ENCODE assay signal across 28 mouse cellular contexts in genomic region chr9:104594979-104595378, GRCm38 (mm10). TPM values are rescaled to one million over a fixed set of nuclear protein-coding genes. Genes with fewer than 3 reads are reported as not detected.
DNase-seq lines count a peak whose midpoint lies in the region; ATAC-seq and TF ChIP-seq lines count a peak whose summit lies in the region.
"Had no signal": no experiment of that assay in that cellular context is flagged by ENCODE, and none has a peak within 500 bp of the region (broad histone marks: within the 10 kb centered on the region; RNA-seq: fewer than 3 reads in every experiment).

No protein-coding gene starts in this region.

- no peak overlapping the region for H3K9ac ChIP-seq in forebrain, embryonic 15.5 days (replicated peaks)
- H3K9ac ChIP-seq in stomach, embryonic 14.5 days (replicated peaks; ENCODE audit: low read depth, low read length) = no peak overlapping the region
- no peak overlapping the region for H3K9ac ChIP-seq in stomach, postnatal 0 days (ENCODE audit: low read length)
- H3K9ac ChIP-seq: forebrain, embryonic 13.5 days; heart, embryonic 12.5 days; kidney, embryonic 15.5 days; liver, embryonic 13.5 days; midbrain, embryonic 12.5 days; stomach, embryonic 15.5 days had no signal

- no peak for DNase-seq in forebrain, embryonic 10.5 days (ENCODE audit: extremely low spot score, low spot score)
- peak; percentile 8 for DNase-seq in left cerebral cortex, postnatal 4 days
- DNase-seq in left cerebral cortex, adult 8-10 months (ENCODE audit: low spot score in 2 of 2) = no peak
- no peak for DNase-seq in stomach, postnatal 0 days (ENCODE audit: low spot score)
- no peak for DNase-seq in frontal cortex, adult 2 months (ENCODE audit: extremely low spot score in 1 of 2, low spot score in 1 of 2)
- DNase-seq in retina, embryonic 14.5 days (ENCODE audit: low spot score) = no peak
- DNase-seq: adrenal gland, adult 8-10 months; gastrocnemius, adult 2 months; heart, adult 2 months; liver, embryonic 13.5 days; lung, adult 18-20 months; retina, postnatal 1 day; right cerebral cortex, postnatal 14 days; thymus, postnatal 14 days had no signal

- no peaks in the 10 kb centered on the region for H3K36me3 ChIP-seq in forebrain, embryonic 15.5 days
- no peaks in the 10 kb centered on the region for H3K36me3 ChIP-seq in forebrain, embryonic 10.5 days (replicated peaks)
- no peaks in the 10 kb centered on the region for H3K36me3 ChIP-seq in stomach, embryonic 14.5 days (ENCODE audit: control insufficient read depth, insufficient read depth, low read length)
- no peaks in the 10 kb centered on the region for H3K36me3 ChIP-seq in stomach, postnatal 0 days (ENCODE audit: control insufficient read depth, insufficient read depth, low read length)
- H3K36me3 ChIP-seq: G1E; heart, embryonic 12.5 days; kidney, embryonic 15.5 days; liver, embryonic 13.5 days; midbrain, embryonic 12.5 days; stomach, embryonic 15.5 days had no signal

- intact Hi-C loops in left cerebral cortex, postnatal 4 days (cut with DNase I) = no loop called here

- H3K4me2 ChIP-seq in forebrain, embryonic 15.5 days (replicated peaks) = no peak overlapping the region
- H3K4me2 ChIP-seq in stomach, embryonic 14.5 days (replicated peaks; ENCODE audit: low read depth, low read length) = no peak overlapping the region
- no peak overlapping the region for H3K4me2 ChIP-seq in stomach, postnatal 0 days (replicated peaks; ENCODE audit: low read depth)
- H3K4me2 ChIP-seq: forebrain, embryonic 13.5 days; heart, embryonic 12.5 days; kidney, embryonic 15.5 days; liver, embryonic 13.5 days; midbrain, embryonic 12.5 days; stomach, embryonic 15.5 days had no signal

- no peak overlapping the region for H3K4me3 ChIP-seq in forebrain, embryonic 15.5 days
- no peak overlapping the region for H3K4me3 ChIP-seq in forebrain, embryonic 10.5 days
- H3K4me3 ChIP-seq in stomach, embryonic 14.5 days (ENCODE audit: low read depth, low read length) = no peak overlapping the region
- H3K4me3 ChIP-seq in stomach, postnatal 0 days (ENCODE audit: low read depth, low read length) = no peak overlapping the region
- H3K4me3 ChIP-seq: erythroblast, embryonic 14.5 days; forebrain, embryonic 13.5 days; gastrocnemius, adult 2 months; heart, adult 2 months; heart, embryonic 12.5 days; kidney, embryonic 15.5 days; layer of hippocampus, adult 2 months; liver, embryonic 13.5 days; midbrain, embryonic 12.5 days; stomach, embryonic 15.5 days had no signal

- no peak for TF ChIP-seq EP300 in stomach, postnatal 0 days (optimal IDR thresholded peaks at IDR 0.05)

- H3K27ac ChIP-seq in forebrain, embryonic 15.5 days (replicated peaks) = peak overlapping the region; percentile 42
- no peak overlapping the region for H3K27ac ChIP-seq in forebrain, embryonic 10.5 days
- no peak overlapping the region for H3K27ac ChIP-seq in stomach, embryonic 14.5 days (ENCODE audit: low read length)
- no peak overlapping the region for H3K27ac ChIP-seq in stomach, postnatal 0 days (replicated peaks)
- H3K27ac ChIP-seq: forebrain, embryonic 13.5 days; gastrocnemius, adult 2 months; heart, adult 2 months; kidney, embryonic 15.5 days; layer of hippocampus, adult 2 months; liver, embryonic 13.5 days; midbrain, embryonic 12.5 days; stomach, embryonic 15.5 days had no signal

- 82% methylated on average over 2 of the region's 2 CpGs for WGBS in forebrain, embryonic 15.5 days
- 92% methylated on average over 2 of the region's 2 CpGs for WGBS in forebrain, embryonic 10.5 days
- 35% methylated on average over 2 of the region's 2 CpGs for WGBS in stomach, embryonic 14.5 days
- WGBS in stomach, postnatal 0 days = 26% methylated on average over 2 of the region's 2 CpGs

- H3K9me3 ChIP-seq in forebrain, embryonic 15.5 days = no peaks in the 10 kb centered on the region
- H3K9me3 ChIP-seq in forebrain, embryonic 10.5 days = 0 out of 2 replicates have a peak, but pooled peaks cover 2% of the 10 kb centered on the region
- no peaks in the 10 kb centered on the region for H3K9me3 ChIP-seq in stomach, embryonic 14.5 days (ENCODE audit: control insufficient read depth, low read depth, low read length)
- H3K9me3 ChIP-seq in stomach, postnatal 0 days (ENCODE audit: control insufficient read depth, low read length) = no peaks in the 10 kb centered on the region
- H3K9me3 ChIP-seq: kidney, embryonic 15.5 days; midbrain, embryonic 12.5 days; stomach, embryonic 15.5 days had no signal

- H3K4me1 ChIP-seq in forebrain, embryonic 15.5 days = peaks cover 9% of the 10 kb centered on the region
- peaks cover 6% of the 10 kb centered on the region; the same call in 1 of the 2 replicates for H3K4me1 ChIP-seq in forebrain, embryonic 10.5 days
- no peaks in the 10 kb centered on the region for H3K4me1 ChIP-seq in stomach, embryonic 14.5 days (ENCODE audit: control insufficient read depth, insufficient read depth, low read length)
- no peaks in the 10 kb centered on the region for H3K4me1 ChIP-seq in stomach, postnatal 0 days (replicated peaks; ENCODE audit: control insufficient read depth, insufficient read depth)
- H3K4me1 ChIP-seq: kidney, embryonic 15.5 days; liver, embryonic 13.5 days; midbrain, embryonic 12.5 days; stomach, embryonic 15.5 days had no signal

- H3K27me3 ChIP-seq in forebrain, embryonic 15.5 days = no peaks in the 10 kb centered on the region
- no peaks in the 10 kb centered on the region for H3K27me3 ChIP-seq in forebrain, embryonic 10.5 days (ENCODE audit: poor library complexity, severe bottlenecking)
- no peaks in the 10 kb centered on the region for H3K27me3 ChIP-seq in stomach, embryonic 14.5 days (ENCODE audit: control insufficient read depth, insufficient read depth, low read length)
- no peaks in the 10 kb centered on the region for H3K27me3 ChIP-seq in stomach, postnatal 0 days (ENCODE audit: control insufficient read depth, insufficient read depth, low read length)
- H3K27me3 ChIP-seq: forebrain, embryonic 13.5 days; heart, embryonic 12.5 days; kidney, embryonic 15.5 days; liver, embryonic 13.5 days; midbrain, embryonic 12.5 days; stomach, embryonic 15.5 days had no signal

- ATAC-seq in forebrain, embryonic 15.5 days (replicated peaks) = 0 out of 2 replicates have a peak, but pooled peaks have one; percentile 19
- ATAC-seq in stomach, embryonic 14.5 days (ENCODE audit: insufficient number of reproducible peaks, insufficient read depth, low FRiP score, low read depth) = peak; percentile 28; the same call in 1 of the 2 replicates
- no peak for ATAC-seq in stomach, postnatal 0 days (ENCODE audit: low FRiP score, low TSS enrichment)

- no peak for TF ChIP-seq CTCF in stomach, postnatal 0 days (IDR thresholded peaks at IDR 0.05; ENCODE audit: low read depth)

RNA-seq across cellular contexts. Expression of gene Cpne4, which starts 47.9 kb away (rescaled TPM):
- 17.2 and 17.7 TPM in 2 replicates for polyA plus RNA-seq in forebrain, embryonic 15.5 days (2015; fragmentation: Nextera tagmentation; extraction: Ambion mirVana)
- 0.25 and 0.35 TPM in 2 replicates for polyA plus RNA-seq in forebrain, embryonic 10.5 days (2016; fragmentation: Nextera tagmentation; extraction: Ambion mirVana)
- 10 to 100 TPM; 62.9 to 63.8 TPM for total RNA-seq in left cerebral cortex, postnatal 4 days (2021)
- total RNA-seq in left cerebral cortex, adult 8-10 months (2022) = 10 to 100 TPM; 58.7 to 75.0 (median 64.0) TPM
- polyA plus RNA-seq in stomach, embryonic 14.5 days (2014; fragmentation: Nextera tagmentation; extraction: Ambion mirVana) = 0.31 and 0.48 TPM in 2 replicates
- polyA plus RNA-seq in stomach, postnatal 0 days (2015; fragmentation: Nextera tagmentation; extraction: Ambion mirVana) = 0.28 and 0.33 TPM in 2 replicates
- 95.6 and 101 TPM in 2 replicates for polyA plus RNA-seq in frontal cortex, adult 2 months (2012; rRNA removed)
- total RNA-seq: G1E; gastrocnemius, adult 2 months; gastrocnemius, postnatal 4 days; heart, postnatal 4 days had no signal
- polyA plus RNA-seq: erythroblast, embryonic 14.5 days; G1E; limb, embryonic 11.5 days; urinary bladder, adult 2 months had no signal

Comparison
In these comparisons a context has a peak if more than half of its experiments do, and no peak if none do; other contexts are left out.
1. RNA of gene Cpne4, which starts 47.9 kb away (polyA plus RNA-seq): 95.6 to 101 TPM in frontal cortex, adult 2 months and 17.2 to 17.7 TPM in forebrain, embryonic 15.5 days; 0.31 to 0.48 TPM in stomach, embryonic 14.5 days, 0.25 to 0.35 TPM in forebrain, embryonic 10.5 days and 0.28 to 0.33 TPM in stomach, postnatal 0 days; every median in the first group is over 10 times any median in the second.